Mouse (Mus musculus) urinary bladder, adult 18-20 months (tissue): ENCODE results near the gene Vmn1r88.

Experiments used
- DNase-seq, 2 experiments: peaks; one replicate each; pipeline ENCODE4 v3.0.0; 2022; ENCODE audit warnings: low spot score in 2 of 2, mixed read lengths in 2 of 2

Gene Vmn1r88

GRCm38 (mm10) chr7:13159268-13159667 lies at the start of gene Vmn1r88:
Vmn1r88 (plus strand) TSS chr7:13159568.
- DNase-seq, result no peak

- DNase-seq, result no peak
Observed at GRCm38 (mm10) chr7:13119817-13120216, 39.6 kb upstream of the Vmn1r88 start, which contains the start of gene Vmn1r86. Vmn1r86 (minus strand) TSS chr7:13119917.

DNA sequence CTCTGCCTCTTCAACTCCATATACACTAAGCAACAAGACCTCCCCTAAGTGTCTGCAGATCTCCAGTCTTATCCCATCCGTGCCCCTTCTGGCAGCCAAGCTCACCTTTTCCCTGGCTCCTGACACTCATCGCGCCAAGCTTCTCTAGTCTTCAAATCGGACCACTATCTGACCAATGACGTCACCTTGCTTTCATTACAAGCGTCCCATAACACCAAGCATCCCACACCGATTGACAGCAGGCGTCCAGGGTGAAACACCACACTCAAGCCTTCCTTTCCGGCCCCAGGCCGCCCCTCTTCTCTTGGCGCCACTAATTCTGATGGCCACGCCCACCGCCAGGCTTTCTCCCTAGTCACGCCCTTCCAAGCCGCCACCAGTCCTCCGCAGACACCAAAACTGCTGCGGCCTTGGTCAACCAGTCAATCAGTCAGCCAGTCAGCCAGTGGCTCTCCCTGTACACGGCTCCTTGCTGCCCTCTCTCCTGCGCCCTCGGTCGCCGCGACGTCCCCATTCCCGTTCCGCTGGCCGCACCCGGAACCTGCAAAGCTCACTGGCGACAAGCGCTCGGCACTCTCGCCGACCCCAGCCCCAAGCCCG lies 35.7 kb upstream of the Vmn1r88 start:
- peak in 1 of 2 experiments; percentile 18 for DNase-seq

DNA sequence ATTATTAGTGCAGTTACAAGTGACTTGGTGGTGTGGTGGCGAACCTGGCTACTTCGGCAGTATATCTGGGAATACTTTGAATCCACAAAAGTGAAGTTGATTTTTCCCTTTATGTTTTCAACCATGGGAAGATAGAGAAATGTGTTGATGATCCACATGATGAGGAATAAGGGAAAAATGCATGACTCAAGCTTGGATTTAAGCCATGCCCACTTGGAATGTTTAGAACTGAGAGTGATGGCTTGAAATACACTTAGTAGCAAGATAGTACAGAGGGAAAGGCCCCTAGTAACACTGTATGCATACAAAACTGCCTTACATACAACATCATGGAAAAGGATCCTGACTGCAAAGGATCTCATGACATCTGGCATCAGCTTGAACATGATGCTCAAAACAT lies 27.5 kb upstream of the Vmn1r88 start:
- no peak for DNase-seq

- DNase-seq, result no peak
Observed at GRCm38 (mm10) chr7:13137340-13137739, 22.0 kb upstream of the Vmn1r88 start.

- DNase-seq, result no peak
Observed at GRCm38 (mm10) chr7:13140057-13140456, 19.3 kb upstream of the Vmn1r88 start, which contains the start of gene Vmn1r87. Vmn1r87 (minus strand) TSS chr7:13140157.

- DNase-seq, result no peak
Observed at GRCm38 (mm10) chr7:13212720-13213119, 53.4 kb downstream of the Vmn1r88 start, which contains the start of gene Vmn1r89. Vmn1r89 (plus strand) TSS chr7:13213020.
